Mouse (Mus musculus): ENCODE results near the gene Khdc3. TPM values are rescaled to one million over a fixed set of nuclear protein-coding genes. Genes with fewer than 3 reads are reported as not detected.

Khdc3 gene
- polyA plus RNA-seq (2015; fragmentation: Nextera tagmentation; extraction: Ambion mirVana): not detected in 2 replicates

GRCm38 (mm10) chr9:73101536-73101935 is at the start of gene Khdc3:
Gene Khdc3, plus strand, starts transcription at chr9:73101836.
- H3K9ac ChIP-seq (replicated peaks; ENCODE audit: low read length): no peak within 1 kb of the TSS
- no peak within 1 kb of the TSS for H3K4me2 ChIP-seq (replicated peaks; ENCODE audit: low read depth, low read length)
- H3K4me1 ChIP-seq (ENCODE audit: insufficient read depth, low read length): 0 out of 2 replicates have a peak, but pooled peaks cover 7% of the 10 kb centered on the region
- H3K27me3 ChIP-seq (ENCODE audit: insufficient read depth, low read length): peaks cover 16% of the 10 kb centered on the region; the same call in 1 of the 2 replicates
- WGBS: 90% methylated on average over 5 of the region's 5 CpGs
- H3K9me3 ChIP-seq (ENCODE audit: low read length): no peaks in the 10 kb centered on the region
- no peak for ATAC-seq (ENCODE audit: low FRiP score, low TSS enrichment)
- no peak within 1 kb of the TSS for H3K27ac ChIP-seq (ENCODE audit: low read length)
- no peak within 1 kb of the TSS for H3K4me3 ChIP-seq (ENCODE audit: low read length)
- no peaks in the 10 kb centered on the region for H3K36me3 ChIP-seq (ENCODE audit: insufficient read depth, low read length)

DNA sequence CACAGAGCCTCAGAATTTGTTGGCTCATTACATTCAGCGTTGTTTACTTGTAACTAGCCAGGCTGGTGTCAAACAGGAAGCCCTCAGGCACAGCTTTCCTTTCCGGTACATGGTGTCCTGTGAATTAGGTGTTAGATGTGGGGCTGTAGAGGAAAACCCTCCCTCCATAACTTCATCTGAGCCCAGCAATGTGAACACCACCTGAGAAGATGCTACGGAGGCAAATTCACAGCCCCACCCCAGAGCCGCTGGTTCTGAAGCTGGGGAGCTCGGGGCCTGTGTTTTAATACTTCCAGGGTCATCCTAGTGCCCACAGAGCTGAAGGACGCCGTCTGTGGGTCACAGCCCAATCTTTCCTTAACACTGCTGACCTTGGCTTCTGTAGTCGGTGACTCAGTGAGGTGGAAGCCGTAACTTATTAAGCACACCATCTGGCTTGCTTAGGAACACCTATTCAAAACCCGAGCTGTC is 46.2 kb upstream of the Khdc3 start:
- 48% methylated on average over 10 of the region's 10 CpGs for WGBS
- no peak for ATAC-seq (ENCODE audit: low FRiP score, low TSS enrichment)
- Histone ChIP-seq H3K4me2 (replicated peaks; ENCODE audit: low read depth, low read length) (no peak overlapping the region), H3K4me3 (ENCODE audit: low read length) (no peak overlapping the region), H3K9me3 (ENCODE audit: low read length) (no peaks in the 10 kb centered on the region), H3K9ac (replicated peaks; ENCODE audit: low read length) (no peak overlapping the region; the same call in 1 of the 2 replicates), H3K27me3 (ENCODE audit: insufficient read depth, low read length) (no peaks in the 10 kb centered on the region), H3K36me3 (ENCODE audit: insufficient read depth, low read length) (no peaks in the 10 kb centered on the region), H3K27ac (ENCODE audit: low read length) (0 out of 2 replicates have a peak overlapping the region, but pooled peaks have one; percentile 17), H3K4me1 (ENCODE audit: insufficient read depth, low read length) (0 out of 2 replicates have a peak, but pooled peaks cover 6% of the 10 kb centered on the region)

DNA sequence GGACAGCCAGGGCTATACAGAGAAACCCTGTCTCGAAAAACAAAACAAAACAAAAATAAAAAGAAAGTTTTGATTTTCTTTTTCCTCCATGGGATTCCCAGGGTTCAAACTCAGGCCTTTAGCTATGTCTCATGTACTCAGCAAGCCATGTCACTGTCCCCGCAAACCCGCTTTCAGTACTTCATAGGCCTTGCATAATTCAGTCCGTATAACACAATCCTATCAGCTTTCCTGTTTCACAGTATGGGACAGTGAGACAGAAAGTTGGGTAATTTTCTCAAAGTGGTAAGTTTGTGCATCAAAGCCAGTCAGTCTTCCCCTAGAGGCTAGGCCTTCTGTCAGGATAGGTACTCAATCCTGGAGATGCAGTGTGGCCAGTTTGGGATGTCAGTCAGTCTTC is 42.4 kb upstream of the Khdc3 start:
- H3K4me2 ChIP-seq (replicated peaks; ENCODE audit: low read depth, low read length): no peak overlapping the region
- H3K36me3 ChIP-seq (ENCODE audit: insufficient read depth, low read length): no peaks in the 10 kb centered on the region
- H3K9me3 ChIP-seq (ENCODE audit: low read length): no peaks in the 10 kb centered on the region
- ATAC-seq (ENCODE audit: low FRiP score, low TSS enrichment): no peak
- H3K4me1 ChIP-seq (ENCODE audit: insufficient read depth, low read length): peaks cover 16% of the 10 kb centered on the region
- no peaks in the 10 kb centered on the region for H3K27me3 ChIP-seq (ENCODE audit: insufficient read depth, low read length)
- 91% methylated on average over 4 of the region's 4 CpGs for WGBS
- no peak overlapping the region for H3K27ac ChIP-seq (ENCODE audit: low read length)
- H3K4me3 ChIP-seq (ENCODE audit: low read length): no peak overlapping the region
- no peak overlapping the region for H3K9ac ChIP-seq (replicated peaks; ENCODE audit: low read length)

GRCm38 (mm10) chr9:73063621-73064290 is 37.9 kb upstream of the Khdc3 start:
- Histone ChIP-seq H3K36me3 (ENCODE audit: insufficient read depth, low read length) (no peaks in the 10 kb centered on the region), H3K4me2 (replicated peaks; ENCODE audit: low read depth, low read length) (peak overlapping the region; percentile 41), H3K4me3 (ENCODE audit: low read length) (peak overlapping the region; percentile 12; the same call in 1 of the 2 replicates), H3K27ac (ENCODE audit: low read length) (no peak overlapping the region), H3K27me3 (ENCODE audit: insufficient read depth, low read length) (no peaks in the 10 kb centered on the region), H3K9ac (replicated peaks; ENCODE audit: low read length) (no peak overlapping the region; the same call in 1 of the 2 replicates), H3K4me1 (ENCODE audit: insufficient read depth, low read length) (peaks cover 24% of the 10 kb centered on the region), H3K9me3 (ENCODE audit: low read length) (no peaks in the 10 kb centered on the region)
- ATAC-seq (ENCODE audit: low FRiP score, low TSS enrichment): no peak
- WGBS: 18% methylated on average over 15 of the region's 15 CpGs

GRCm38 (mm10) chr9:73067086-73067485 is 34.5 kb upstream of the Khdc3 start:
- no peaks in the 10 kb centered on the region for H3K36me3 ChIP-seq (ENCODE audit: insufficient read depth, low read length)
- no peaks in the 10 kb centered on the region for H3K27me3 ChIP-seq (ENCODE audit: insufficient read depth, low read length)
- H3K4me3 ChIP-seq (ENCODE audit: low read length): 0 out of 2 replicates have a peak overlapping the region, but pooled peaks have one; percentile 16
- ATAC-seq (ENCODE audit: low FRiP score, low TSS enrichment): peak; percentile 80
- WGBS: 25% methylated on average over 9 of the region's 10 CpGs
- H3K9me3 ChIP-seq (ENCODE audit: low read length): no peaks in the 10 kb centered on the region
- no peak overlapping the region for H3K9ac ChIP-seq (replicated peaks; ENCODE audit: low read length)
- peak overlapping the region; percentile 39 for H3K4me2 ChIP-seq (replicated peaks; ENCODE audit: low read depth, low read length)
- H3K27ac ChIP-seq (ENCODE audit: low read length): peak overlapping the region; percentile 39; the same call in 1 of the 2 replicates
- H3K4me1 ChIP-seq (ENCODE audit: insufficient read depth, low read length): peaks cover 24% of the 10 kb centered on the region

- Histone ChIP-seq H3K4me2 (replicated peaks; ENCODE audit: low read depth, low read length) (peak overlapping the region; percentile 0; the same call in 1 of the 2 replicates), H3K27me3 (ENCODE audit: insufficient read depth, low read length) (no peaks in the 10 kb centered on the region)
- ATAC-seq (ENCODE audit: low FRiP score, low TSS enrichment): peak; percentile 87
Observed at GRCm38 (mm10) chr9:73068230-73068679, 33.4 kb upstream of the Khdc3 start.

GRCm38 (mm10) chr9:73068688-73069087 is 32.9 kb upstream of the Khdc3 start:
- H3K36me3 ChIP-seq (ENCODE audit: insufficient read depth, low read length): no peaks in the 10 kb centered on the region
- no peak overlapping the region for H3K9ac ChIP-seq (replicated peaks; ENCODE audit: low read length)
- no peaks in the 10 kb centered on the region for H3K9me3 ChIP-seq (ENCODE audit: low read length)
- H3K4me3 ChIP-seq (ENCODE audit: low read length): no peak overlapping the region
- H3K4me1 ChIP-seq (ENCODE audit: insufficient read depth, low read length): peaks cover 18% of the 10 kb centered on the region
- WGBS: 71% methylated on average over 6 of the region's 6 CpGs
- ATAC-seq (ENCODE audit: low FRiP score, low TSS enrichment): no peak; the same call in 1 of the 2 replicates
- peak overlapping the region; percentile 58 for H3K27ac ChIP-seq (ENCODE audit: low read length)
- no peaks in the 10 kb centered on the region for H3K27me3 ChIP-seq (ENCODE audit: insufficient read depth, low read length)
- no peak overlapping the region for H3K4me2 ChIP-seq (replicated peaks; ENCODE audit: low read depth, low read length)

More at GRCm38 (mm10) chr9:73068230-73068679, 33.4 kb upstream of the Khdc3 start:
- Histone ChIP-seq H3K4me3 (ENCODE audit: low read length) (no peak overlapping the region), H3K36me3 (ENCODE audit: insufficient read depth, low read length) (no peaks in the 10 kb centered on the region), H3K9me3 (ENCODE audit: low read length) (no peaks in the 10 kb centered on the region), H3K4me1 (ENCODE audit: insufficient read depth, low read length) (peaks cover 23% of the 10 kb centered on the region), H3K9ac (replicated peaks; ENCODE audit: low read length) (no peak overlapping the region), H3K27ac (ENCODE audit: low read length) (peak overlapping the region; percentile 60)
- 11% methylated on average over 6 of the region's 6 CpGs for WGBS

GRCm38 (mm10) chr9:73070971-73071659 is 30.5 kb upstream of the Khdc3 start:
- no peak overlapping the region for H3K27ac ChIP-seq (ENCODE audit: low read length)
- H3K4me1 ChIP-seq (ENCODE audit: insufficient read depth, low read length): peaks cover 14% of the 10 kb centered on the region
- H3K4me3 ChIP-seq (ENCODE audit: low read length): no peak overlapping the region
- no peaks in the 10 kb centered on the region for H3K9me3 ChIP-seq (ENCODE audit: low read length)
- no peaks in the 10 kb centered on the region for H3K27me3 ChIP-seq (ENCODE audit: insufficient read depth, low read length)
- ATAC-seq (ENCODE audit: low FRiP score, low TSS enrichment): no peak
- WGBS: 71% methylated on average over 10 of the region's 10 CpGs
- no peak overlapping the region for H3K4me2 ChIP-seq (replicated peaks; ENCODE audit: low read depth, low read length)
- H3K36me3 ChIP-seq (ENCODE audit: insufficient read depth, low read length): no peaks in the 10 kb centered on the region
- H3K9ac ChIP-seq (replicated peaks; ENCODE audit: low read length): no peak overlapping the region

- H3K4me3 ChIP-seq (ENCODE audit: low read length): no peak overlapping the region
- no peaks in the 10 kb centered on the region for H3K9me3 ChIP-seq (ENCODE audit: low read length)
- WGBS: 86% methylated on average over 8 of the region's 8 CpGs
- no peak overlapping the region for H3K4me2 ChIP-seq (replicated peaks; ENCODE audit: low read depth, low read length)
- H3K27me3 ChIP-seq (ENCODE audit: insufficient read depth, low read length): no peaks in the 10 kb centered on the region
- no peak for ATAC-seq (ENCODE audit: low FRiP score, low TSS enrichment)
- H3K27ac ChIP-seq (ENCODE audit: low read length): no peak overlapping the region
- peaks cover 9% of the 10 kb centered on the region for H3K4me1 ChIP-seq (ENCODE audit: insufficient read depth, low read length)
- no peaks in the 10 kb centered on the region for H3K36me3 ChIP-seq (ENCODE audit: insufficient read depth, low read length)
- no peak overlapping the region for H3K9ac ChIP-seq (replicated peaks; ENCODE audit: low read length)
Observed at GRCm38 (mm10) chr9:73072426-73072825, 29.2 kb upstream of the Khdc3 start.

Measured in kidney, embryonic 16.5 days (tissue).